Mouse (Mus musculus) hindbrain, embryonic 14.5 days (tissue): ENCODE results near the gene Gpr139. TPM values are rescaled to one million over a fixed set of nuclear protein-coding genes. Genes with fewer than 3 reads are reported as not detected.

Source experiments
- ATAC-seq: fragments of 200-750 bp; cut with Nextera tagmentation; 2 replicates; pipeline ENCODE4 v1.8.0; 2017; ENCODE audit warnings: moderate number of reproducible peaks, mild to moderate bottlenecking, moderate TSS enrichment, moderate library complexity; ENCODE audit not compliant: low FRiP score
- DNase-seq: peaks from one replicate; pipeline ENCODE4 v3.0.0-alpha.2; 2015; ENCODE audit warnings: low spot score
- H3K27ac ChIP-seq: fragments of 300-500 bp; sonication (generic); 2 replicates; pipeline ENCODE4 v1.5.1; 2014; ENCODE audit warnings: mild to moderate bottlenecking, moderate library complexity
- H3K27me3 ChIP-seq: fragments of 300-500 bp; sonication (generic); 2 replicates; pipeline ENCODE4 v1.6.1; 2014; ENCODE audit warnings: mild to moderate bottlenecking, low read length, mixed read lengths; ENCODE audit not compliant: control insufficient read depth, insufficient read depth
- H3K36me3 ChIP-seq: fragments of 300-500 bp; sonication (generic); replicated peaks from 2 replicates; pipeline ENCODE4 v1.6.1; 2014; ENCODE audit not compliant: control insufficient read depth, insufficient read depth
- H3K4me1 ChIP-seq: fragments of 300-500 bp; sonication (generic); replicated peaks from 2 replicates; pipeline ENCODE4 v1.6.1; 2014; ENCODE audit warnings: antibody characterized with exemption, low read length, mixed read lengths; ENCODE audit not compliant: control insufficient read depth, insufficient read depth
- H3K4me2 ChIP-seq: fragments of 300-500 bp; sonication (generic); replicated peaks from 2 replicates; pipeline ENCODE4 v1.6.1; 2014; ENCODE audit warnings: mild to moderate bottlenecking, moderate library complexity
- H3K4me3 ChIP-seq: fragments of 300-500 bp; sonication (generic); replicated peaks from 2 replicates; pipeline ENCODE4 v1.5.1; 2014; ENCODE audit warnings: mild to moderate bottlenecking, low read length
- H3K9ac ChIP-seq: fragments of 300-500 bp; sonication (generic); 2 replicates; pipeline ENCODE4 v1.6.1; 2014
- H3K9me3 ChIP-seq: fragments of 300-500 bp; sonication (generic); 2 replicates; pipeline ENCODE4 v1.6.1; 2016; ENCODE audit warnings: low read length; ENCODE audit not compliant: control insufficient read depth
- WGBS: fragments of 180-500 bp; shearing (Covaris S2); extraction: QIAGEN DNeasy Blood & Tissue Kit; methylation state at CpG from one replicate; pipeline ENCODE4 v1.1.7; 2014; 5-methylcytosine and 5-hydroxymethylcytosine counted together
- polyA plus RNA-seq: library from polyadenylated mRNA; unstranded; fragments of >200 nt; fragmentation: Nextera tagmentation; extraction: Ambion mirVana; gene quantifications from 2 replicates; pipeline ENCODE4 v1.2.1, GENCODE M21; 2014

Gpr139 gene
- 14.7 and 17.8 TPM in 2 replicates for polyA plus RNA-seq

DNA sequence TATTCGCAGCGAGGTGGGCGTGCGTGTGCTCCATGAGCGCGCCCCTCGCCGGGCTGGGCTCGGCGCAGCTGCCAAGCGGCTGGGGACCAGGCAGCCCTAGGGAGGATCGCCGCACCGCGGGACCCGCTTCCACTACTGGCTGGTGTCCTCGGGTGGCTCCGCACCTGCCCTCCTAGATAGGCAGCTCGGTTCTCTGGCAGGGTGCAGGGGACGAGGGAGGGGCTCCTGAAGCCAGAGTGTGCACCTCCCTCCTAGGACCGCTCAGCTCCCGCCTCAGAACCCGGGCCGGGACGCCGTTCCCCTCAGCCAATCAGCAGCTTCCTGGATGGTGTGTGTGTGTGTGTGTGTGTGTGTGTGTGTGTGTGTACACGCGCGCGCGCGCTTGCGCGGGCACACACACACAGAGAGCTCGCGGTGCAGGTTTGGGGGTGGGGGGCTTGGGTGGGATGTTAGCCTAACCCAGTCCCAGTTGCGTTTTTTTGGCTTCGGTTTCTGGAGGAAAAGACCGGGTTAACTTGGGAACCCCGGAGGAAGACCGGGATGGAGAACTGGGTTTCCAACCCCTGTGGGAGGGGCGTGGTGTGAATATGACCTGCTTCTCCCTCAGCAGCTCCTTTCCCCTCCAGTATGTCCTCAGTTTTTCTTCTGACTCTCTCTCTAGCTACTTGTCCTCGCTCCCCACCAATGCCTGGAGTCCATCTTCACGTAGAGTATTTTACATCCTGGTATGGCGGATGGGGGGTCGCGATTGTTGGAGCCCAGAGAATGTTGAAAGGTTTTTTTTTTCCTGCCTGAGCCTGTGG lies at the start of gene Gpr139:
Gene Gpr139, minus strand, starts transcription at position 263 of the 803 bp plus-strand sequence.
- peaks cover 19% of the 10 kb centered on the region; the same call in 1 of the 2 replicates for H3K4me1 ChIP-seq
- H3K36me3 ChIP-seq: no peaks in the 10 kb centered on the region
- peak within 1 kb of the TSS; percentile 67 for H3K9ac ChIP-seq
- no peaks in the 10 kb centered on the region for H3K9me3 ChIP-seq
- under 1% methylated on average over 47 of the region's 47 CpGs for WGBS
- no peaks in the 10 kb centered on the region; the same call in 1 of the 2 replicates for H3K27me3 ChIP-seq
- ATAC-seq: peak; percentile 94
- peak; percentile 78 for DNase-seq
- H3K4me3 ChIP-seq: peak within 1 kb of the TSS; percentile 47
- H3K4me2 ChIP-seq: peak within 1 kb of the TSS; percentile 74
- peak within 1 kb of the TSS; percentile 90 for H3K27ac ChIP-seq

DNA sequence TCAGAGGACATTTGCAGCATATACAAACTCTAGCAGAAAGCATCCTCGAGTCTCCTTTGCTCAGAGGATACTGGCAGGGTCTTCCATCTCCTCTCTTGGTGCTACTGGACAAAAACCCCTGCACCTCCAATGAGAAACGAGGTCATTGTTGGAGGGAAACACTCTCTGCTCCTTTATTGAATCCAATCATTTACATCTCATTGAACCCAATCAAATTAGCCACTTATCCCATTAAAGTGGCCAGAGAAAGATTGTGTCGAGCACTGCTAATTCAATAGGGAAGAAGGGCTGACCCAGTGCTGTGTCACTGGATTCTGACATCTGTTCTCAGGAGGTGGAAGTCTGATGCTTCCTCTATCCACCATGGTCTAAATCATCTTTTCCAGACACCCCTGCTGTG lies 46.6 kb upstream of the Gpr139 start:
- H3K4me2 ChIP-seq: no peak overlapping the region
- no peak overlapping the region for H3K9ac ChIP-seq
- H3K4me3 ChIP-seq: no peak overlapping the region
- H3K27me3 ChIP-seq: no peaks in the 10 kb centered on the region
- H3K4me1 ChIP-seq: no peaks in the 10 kb centered on the region
- WGBS: 51% methylated on average over 3 of the region's 3 CpGs
- H3K9me3 ChIP-seq: no peaks in the 10 kb centered on the region
- H3K36me3 ChIP-seq: no peaks in the 10 kb centered on the region
- DNase-seq: no peak
- no peak for ATAC-seq
- H3K27ac ChIP-seq: no peak overlapping the region

DNA sequence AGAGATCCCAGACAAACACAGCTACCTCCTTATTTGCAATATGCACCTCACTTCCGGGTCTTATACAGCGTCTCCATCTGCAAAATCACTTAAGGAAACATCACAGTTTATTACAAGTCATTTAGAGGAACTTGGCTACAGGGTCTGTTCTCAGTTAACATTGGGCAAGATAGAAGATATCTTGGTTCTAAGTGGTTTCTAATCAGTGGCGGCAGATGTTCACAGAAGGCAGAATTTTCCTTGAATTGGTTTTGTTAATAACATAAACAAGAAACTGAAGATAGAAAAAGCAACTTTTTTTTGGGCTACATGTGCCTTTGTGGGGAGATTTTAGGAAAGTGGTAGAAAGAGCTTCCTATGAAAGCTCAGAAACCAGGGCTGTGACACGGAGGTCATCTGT lies 38.3 kb upstream of the Gpr139 start:
- WGBS: 95% methylated on average over 4 of the region's 4 CpGs
- Histone ChIP-seq H3K27me3 (no peaks in the 10 kb centered on the region), H3K36me3 (no peaks in the 10 kb centered on the region), H3K27ac (no peak overlapping the region), H3K4me3 (no peak overlapping the region), H3K4me2 (no peak overlapping the region), H3K9ac (no peak overlapping the region), H3K9me3 (no peaks in the 10 kb centered on the region), H3K4me1 (no peaks in the 10 kb centered on the region)
- ATAC-seq (no peak), DNase-seq (no peak)

DNA sequence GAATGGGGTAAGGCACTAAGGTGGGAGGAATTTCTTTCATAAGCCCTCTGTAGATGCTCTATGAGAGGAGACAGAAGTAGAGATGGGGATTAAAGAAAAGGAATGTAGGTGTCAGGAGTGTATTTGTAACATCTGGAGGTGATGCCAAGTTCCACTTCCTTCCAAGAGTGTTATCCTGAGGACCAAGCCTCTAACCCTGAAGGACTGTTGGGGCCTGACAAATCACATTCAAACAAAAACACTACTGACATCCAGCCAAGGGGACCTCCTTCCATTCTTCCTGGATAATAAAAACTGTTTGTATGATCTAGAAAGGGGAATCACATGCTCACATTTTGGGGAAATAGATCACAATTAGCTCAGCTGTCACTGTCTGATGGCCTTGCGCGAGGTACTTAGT lies 34.7 kb upstream of the Gpr139 start:
- H3K4me3 ChIP-seq: no peak overlapping the region
- no peaks in the 10 kb centered on the region for H3K27me3 ChIP-seq
- no peak overlapping the region for H3K4me2 ChIP-seq
- no peaks in the 10 kb centered on the region for H3K4me1 ChIP-seq
- WGBS: 68% methylated on average over 2 of the region's 2 CpGs
- H3K36me3 ChIP-seq: no peaks in the 10 kb centered on the region
- ATAC-seq: no peak
- H3K9ac ChIP-seq: no peak overlapping the region
- H3K9me3 ChIP-seq: no peaks in the 10 kb centered on the region
- DNase-seq: no peak
- H3K27ac ChIP-seq: no peak overlapping the region

DNA sequence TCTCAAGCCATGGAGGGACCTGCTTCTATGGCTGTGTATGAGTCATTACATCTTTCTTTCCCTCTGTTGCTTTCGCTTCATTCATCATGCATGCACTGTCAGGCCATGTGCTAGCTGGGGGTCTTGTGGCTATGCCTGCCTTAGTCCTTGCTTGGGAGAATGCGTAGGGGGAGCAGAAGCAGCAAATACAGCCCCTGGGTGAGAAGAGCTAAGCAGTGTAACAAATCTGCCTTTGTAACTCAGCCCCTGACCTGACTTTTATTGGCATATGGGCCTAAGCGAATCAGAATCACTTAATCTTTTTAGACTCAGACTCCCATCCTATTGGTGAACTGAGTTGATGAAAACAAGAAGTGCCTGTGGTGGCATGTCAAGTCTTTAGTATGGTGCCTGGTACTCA lies 22.8 kb upstream of the Gpr139 start:
- WGBS: 52% methylated on average over 3 of the region's 3 CpGs
- Histone ChIP-seq H3K4me2 (no peak overlapping the region), H3K27me3 (no peaks in the 10 kb centered on the region), H3K27ac (no peak overlapping the region), H3K4me1 (no peaks in the 10 kb centered on the region), H3K4me3 (no peak overlapping the region), H3K9me3 (no peaks in the 10 kb centered on the region), H3K9ac (no peak overlapping the region), H3K36me3 (no peaks in the 10 kb centered on the region)
- ATAC-seq (no peak), DNase-seq (no peak)

DNA sequence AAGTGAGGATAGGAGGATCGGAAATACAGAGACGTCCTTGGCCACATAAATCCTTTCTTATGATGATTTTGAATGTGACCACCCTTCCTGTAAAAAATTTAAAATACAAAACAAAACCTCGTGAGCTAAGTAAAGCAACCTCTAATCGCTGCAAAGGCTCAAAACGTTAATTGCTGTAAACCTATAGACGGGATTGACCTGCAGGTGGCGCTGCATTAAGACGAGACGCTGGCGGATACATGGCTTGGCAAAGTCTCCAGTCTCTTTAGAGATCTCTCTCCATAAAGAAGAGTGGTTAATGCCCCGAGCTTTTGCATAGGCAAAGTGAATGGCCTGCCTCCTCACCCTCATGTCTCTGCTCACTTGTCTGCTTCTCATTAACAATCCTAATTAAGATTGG lies 2.0 kb upstream of the Gpr139 start:
- Histone ChIP-seq H3K4me1 (peaks cover 17% of the 10 kb centered on the region; the same call in 1 of the 2 replicates), H3K9ac (no peak overlapping the region), H3K27ac (no peak overlapping the region), H3K36me3 (no peaks in the 10 kb centered on the region), H3K4me2 (peak overlapping the region; percentile 74; the same call in 1 of the 2 replicates), H3K4me3 (no peak overlapping the region), H3K27me3 (no peaks in the 10 kb centered on the region; the same call in 1 of the 2 replicates), H3K9me3 (no peaks in the 10 kb centered on the region)
- ATAC-seq (no peak), DNase-seq (peak; percentile 78)
- 11% methylated on average over 11 of the region's 11 CpGs for WGBS

DNA sequence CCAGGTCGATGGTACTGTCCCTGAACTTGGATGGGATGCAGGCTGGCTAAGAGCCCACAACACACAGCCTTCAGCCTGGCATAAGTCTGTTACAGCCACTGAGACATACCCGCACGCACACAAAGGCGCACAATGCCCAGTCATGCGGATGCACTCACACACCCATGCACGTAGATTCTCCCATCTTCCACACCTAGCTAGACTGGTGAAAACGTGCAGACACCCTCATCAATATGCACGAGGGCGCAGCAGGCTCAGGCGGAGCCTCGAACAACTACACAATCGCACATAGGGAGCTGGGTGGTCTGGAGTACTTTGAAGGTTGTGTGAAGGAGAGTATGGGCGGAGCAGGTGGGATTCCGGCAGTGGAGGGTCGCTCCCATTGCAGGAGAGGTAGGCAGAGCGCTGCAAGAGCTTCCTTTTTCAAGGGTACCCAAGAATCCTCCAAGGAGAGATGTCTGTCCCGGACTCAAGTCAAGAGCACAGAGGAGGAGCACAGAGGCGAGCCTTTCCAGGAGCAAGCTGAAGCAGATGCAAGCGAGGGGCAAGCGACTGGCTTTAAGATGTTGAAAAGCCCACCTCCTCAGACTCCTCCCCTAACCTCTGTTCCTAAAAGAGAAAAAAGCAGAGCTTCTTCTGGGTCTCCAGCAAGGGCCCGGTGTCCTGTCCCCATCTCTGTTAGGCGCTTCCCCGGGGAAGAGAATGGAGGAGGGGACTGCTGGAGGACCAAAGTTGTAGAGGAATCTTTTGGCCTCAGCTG lies 958 bp upstream of the Gpr139 start:
- Histone ChIP-seq H3K27ac (peak overlapping the region; percentile 90), H3K36me3 (no peaks in the 10 kb centered on the region), H3K9ac (peak overlapping the region; percentile 67), H3K27me3 (no peaks in the 10 kb centered on the region; the same call in 1 of the 2 replicates), H3K4me3 (peak overlapping the region; percentile 47), H3K9me3 (no peaks in the 10 kb centered on the region), H3K4me2 (peak overlapping the region; percentile 74), H3K4me1 (peaks cover 19% of the 10 kb centered on the region; the same call in 1 of the 2 replicates)
- WGBS: 1% methylated on average over 23 of the region's 23 CpGs
- ATAC-seq (peak; percentile 66), DNase-seq (peak; percentile 68)

DNA sequence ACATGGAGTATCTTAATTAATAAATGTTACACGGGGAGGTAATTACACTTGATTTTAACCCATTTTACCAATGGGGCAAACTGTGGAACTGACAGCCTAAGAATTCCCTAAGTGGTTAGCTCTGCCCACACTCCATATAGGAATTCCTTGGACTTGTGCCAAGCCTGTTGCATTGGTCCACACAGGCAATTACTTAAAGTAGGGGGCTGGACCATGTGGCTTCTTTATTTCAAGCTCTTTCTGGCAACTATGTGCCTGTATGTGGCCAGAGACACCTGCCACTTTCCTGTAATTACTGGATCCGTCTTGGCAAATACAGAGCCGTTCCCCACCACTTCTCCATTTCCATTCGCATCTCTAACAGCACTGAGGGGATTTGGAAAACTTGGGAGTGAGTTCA lies 3.4 kb downstream of the Gpr139 start:
- Histone ChIP-seq H3K4me2 (no peak overlapping the region), H3K36me3 (no peaks in the 10 kb centered on the region), H3K27ac (no peak overlapping the region), H3K27me3 (no peaks in the 10 kb centered on the region), H3K4me1 (peaks cover 19% of the 10 kb centered on the region; the same call in 1 of the 2 replicates), H3K9ac (no peak overlapping the region), H3K4me3 (no peak overlapping the region), H3K9me3 (no peaks in the 10 kb centered on the region)
- ATAC-seq (no peak), DNase-seq (no peak)
- 63% methylated on average over 4 of the region's 4 CpGs for WGBS

DNA sequence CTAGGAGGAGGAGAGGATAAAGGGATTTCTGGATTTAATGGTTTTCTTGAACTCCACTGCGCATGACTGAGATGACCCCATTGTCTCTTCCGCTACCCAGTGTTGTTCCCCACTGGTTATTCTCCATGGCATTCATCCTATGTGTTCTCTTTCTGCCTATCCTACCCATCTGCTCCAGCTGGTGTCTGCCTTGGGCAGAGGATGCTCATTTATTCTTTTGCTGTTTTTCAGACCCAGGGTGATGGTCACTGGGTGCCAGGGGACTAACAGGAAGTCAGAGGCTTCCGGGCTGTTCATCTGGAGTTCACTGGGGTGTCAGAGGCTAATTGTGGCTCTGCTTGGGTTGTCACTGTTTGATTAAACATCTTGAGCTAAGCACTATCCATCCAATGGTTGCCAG lies 24.4 kb downstream of the Gpr139 start:
- DNase-seq: no peak
- peaks cover 3% of the 10 kb centered on the region; the same call in 1 of the 2 replicates for H3K4me1 ChIP-seq
- no peak overlapping the region for H3K9ac ChIP-seq
- WGBS: 25% methylated on average over 3 of the region's 3 CpGs
- no peak overlapping the region for H3K4me2 ChIP-seq
- no peak for ATAC-seq
- H3K27me3 ChIP-seq: no peaks in the 10 kb centered on the region
- no peak overlapping the region for H3K27ac ChIP-seq
- no peak overlapping the region for H3K4me3 ChIP-seq
- H3K9me3 ChIP-seq: no peaks in the 10 kb centered on the region
- H3K36me3 ChIP-seq: no peaks in the 10 kb centered on the region
